Mouse (Mus musculus): Measurements from ENCODE around the gene Slc15a1.
"Not testable (repeated sequence)": the region's sequence is repeated elsewhere in the genome, so short reads cannot be mapped to it uniquely, and the experiment has no call there.

Gene Slc15a1

DNA sequence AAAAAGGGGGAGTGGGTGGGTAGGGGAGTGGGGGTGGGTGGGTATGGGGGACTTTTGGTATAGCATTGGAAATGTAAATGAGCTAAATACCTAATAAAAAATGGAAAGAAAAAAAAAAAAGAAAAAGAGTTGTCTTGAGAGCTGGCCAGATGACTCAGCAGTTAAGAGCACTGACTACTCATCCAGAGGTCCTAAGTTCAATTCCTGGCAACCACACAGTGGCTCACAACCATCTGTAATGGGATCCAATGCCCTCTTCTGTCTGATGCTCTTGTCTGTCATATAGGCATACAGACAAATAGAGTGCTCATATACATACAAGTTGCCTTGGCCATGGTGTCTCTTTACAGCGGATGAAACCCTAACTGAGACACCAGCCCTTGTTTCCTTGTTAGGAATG lies 91.3 kb downstream of the Slc15a1 start:
- not testable (repeated sequence) for ATAC-seq (ENCODE audit: low TSS enrichment)
